Mouse (Mus musculus): ENCODE measurements around the gene Rps23.

- TF ChIP-seq POLR2A (IDR thresholded peaks at IDR 0.05; ENCODE audit: control insufficient read depth, low read depth, low read length) = no peak
- TF ChIP-seq CTCF (IDR thresholded peaks at IDR 0.05; ENCODE audit: control insufficient read depth, insufficient read depth, insufficient replicate concordance, low read depth, low read length) = no peak
These were observed 47.7 kb downstream of the Rps23 start for GRCm38 (mm10) chr13:90970259-90971017.
